Mouse (Mus musculus) heart, adult 2 months (tissue): ENCODE data around the gene Smbd1. TPM values are rescaled to one million over a fixed set of nuclear protein-coding genes. Genes with fewer than 3 reads are reported as not detected.

ENCODE experiments used
- DNase-seq, 2 experiments: peaks; one replicate each; pipeline ENCODE4 v3.0.0; 2021
- H3K27ac ChIP-seq: fragments of 200-600 bp; 2 replicates; pipeline ENCODE4 v1.8.1; 2022
- H3K27me3 ChIP-seq: fragments of 200-500 bp; 2 replicates; pipeline ENCODE4 v1.6.1; 2012; ENCODE audit warnings: mild to moderate bottlenecking, low read length, inconsistent platforms, mixed read lengths; ENCODE audit not compliant: control insufficient read depth, insufficient read depth
- H3K36me3 ChIP-seq: fragments of 200-500 bp; 2 replicates; pipeline ENCODE4 v1.6.1; 2012; ENCODE audit warnings: low read length, inconsistent platforms; ENCODE audit not compliant: control insufficient read depth, insufficient read depth
- H3K4me1 ChIP-seq: fragments of 200-500 bp; 2 replicates; pipeline ENCODE4 v1.6.1; 2011; ENCODE audit warnings: low read length; ENCODE audit not compliant: control insufficient read depth, insufficient read depth
- H3K4me3 ChIP-seq: fragments of 200-600 bp; 2 replicates; pipeline ENCODE4 v1.8.1; 2022
- H3K79me2 ChIP-seq: fragments of 200-500 bp; replicated peaks from 2 replicates; pipeline ENCODE4 v1.6.1; 2012; ENCODE audit warnings: mild to moderate bottlenecking, inconsistent platforms, low read length, moderate library complexity, mixed read lengths; ENCODE audit not compliant: control insufficient read depth, insufficient read depth
- H3K9ac ChIP-seq: fragments of 200-500 bp; 2 replicates; pipeline ENCODE4 v1.6.1; 2012; ENCODE audit warnings: low read depth, mild to moderate bottlenecking, control low read depth, inconsistent platforms, low read length, mixed read lengths
- CTCF ChIP-seq: fragments of 200-600 bp; IDR thresholded peaks from 2 replicates; pipeline ENCODE4 v1.8.1; 2022; ENCODE audit warnings: antibody characterized with exemption, mild to moderate bottlenecking, moderate library complexity
- EP300 ChIP-seq: fragments of 200-500 bp; IDR thresholded peaks from 2 replicates; pipeline ENCODE4 v1.6.1; 2011; ENCODE audit warnings: low read depth, low read length, control low read depth; ENCODE audit not compliant: insufficient read depth
- POLR2A ChIP-seq: fragments of 200-500 bp; IDR thresholded peaks from 2 replicates; pipeline ENCODE4 v1.6.1; 2011; ENCODE audit warnings: mild to moderate bottlenecking, low read depth, low read length, control low read depth; ENCODE audit not compliant: insufficient read depth
- WGBS: fragments of 180-500 bp; shearing (Covaris S2); methylation state at CpG from one replicate; pipeline ENCODE4 v1.1.7; 2018; 5-methylcytosine and 5-hydroxymethylcytosine counted together
- intact Hi-C: fragments of 180-260 bp; cut with DNase I; formaldehyde crosslinking; loops from one replicate; pipeline ENCODE4 v1.15.1; 2025
- long read RNA-seq: library from polyadenylated mRNA; stranded (forward); transcript quantifications from one replicate; pipeline ENCODE4 v2.0.0, GENCODE M21; 2021
- polyA plus RNA-seq: library from polyadenylated mRNA; depleted of rRNA; stranded (reverse); fragments of >200 nt; gene quantifications from 2 replicates; pipeline ENCODE4 v1.2.3, GENCODE M21; 2012; rRNA removed
- total RNA-seq, 2 experiments: library from RNA; stranded (reverse); gene quantifications; 2 replicates each; pipeline ENCODE4 v1.2.3; 2021

Smbd1 gene
- total RNA-seq (not detected), polyA plus RNA-seq (not detected in 2 replicates)
- long read RNA-seq = 0 reads

DNA sequence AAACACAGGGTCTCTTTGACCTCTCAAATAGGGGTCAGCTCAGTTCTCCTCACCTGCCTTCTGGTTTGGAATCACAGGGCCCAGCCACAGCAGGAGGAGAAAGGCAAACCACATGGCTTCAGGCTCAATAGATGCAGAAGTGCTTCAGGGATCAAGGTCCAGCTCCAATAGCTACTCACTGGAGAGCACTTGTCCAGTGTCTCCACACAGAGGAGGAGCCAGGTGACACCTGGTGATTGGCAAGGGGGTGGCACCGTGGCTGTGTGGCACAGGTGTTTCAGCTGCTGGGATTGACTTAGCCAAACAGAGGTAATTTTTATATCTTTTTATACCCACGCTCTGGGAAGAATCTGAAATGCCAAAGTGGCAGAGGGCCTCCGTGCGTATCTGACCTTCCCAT, at the start of gene Smbd1:
TSS of gene Smbd1 (minus strand) at position 157 of the 400 bp plus-strand sequence.
- TF ChIP-seq EP300 = no peak
- no peak for TF ChIP-seq POLR2A
- no peak for TF ChIP-seq CTCF
- no peak for DNase-seq
- Histone ChIP-seq H3K4me3 (no peak within 1 kb of the TSS), H3K27ac (peak within 1 kb of the TSS; percentile 21), H3K27me3 (no peaks in the 10 kb centered on the region), H3K36me3 (no peaks in the 10 kb centered on the region), H3K4me1 (peaks cover 5% of the 10 kb centered on the region), H3K79me2 (no peaks in the 10 kb centered on the region), H3K9ac (no peak within 1 kb of the TSS)
- intact Hi-C loops = loop anchor here (5.0 kb wide), 4 partner anchors 42 to 347 kb away; no protein-coding TSS in a partner anchor
- 91% methylated on average over 4 of the region's 4 CpGs for WGBS

DNA sequence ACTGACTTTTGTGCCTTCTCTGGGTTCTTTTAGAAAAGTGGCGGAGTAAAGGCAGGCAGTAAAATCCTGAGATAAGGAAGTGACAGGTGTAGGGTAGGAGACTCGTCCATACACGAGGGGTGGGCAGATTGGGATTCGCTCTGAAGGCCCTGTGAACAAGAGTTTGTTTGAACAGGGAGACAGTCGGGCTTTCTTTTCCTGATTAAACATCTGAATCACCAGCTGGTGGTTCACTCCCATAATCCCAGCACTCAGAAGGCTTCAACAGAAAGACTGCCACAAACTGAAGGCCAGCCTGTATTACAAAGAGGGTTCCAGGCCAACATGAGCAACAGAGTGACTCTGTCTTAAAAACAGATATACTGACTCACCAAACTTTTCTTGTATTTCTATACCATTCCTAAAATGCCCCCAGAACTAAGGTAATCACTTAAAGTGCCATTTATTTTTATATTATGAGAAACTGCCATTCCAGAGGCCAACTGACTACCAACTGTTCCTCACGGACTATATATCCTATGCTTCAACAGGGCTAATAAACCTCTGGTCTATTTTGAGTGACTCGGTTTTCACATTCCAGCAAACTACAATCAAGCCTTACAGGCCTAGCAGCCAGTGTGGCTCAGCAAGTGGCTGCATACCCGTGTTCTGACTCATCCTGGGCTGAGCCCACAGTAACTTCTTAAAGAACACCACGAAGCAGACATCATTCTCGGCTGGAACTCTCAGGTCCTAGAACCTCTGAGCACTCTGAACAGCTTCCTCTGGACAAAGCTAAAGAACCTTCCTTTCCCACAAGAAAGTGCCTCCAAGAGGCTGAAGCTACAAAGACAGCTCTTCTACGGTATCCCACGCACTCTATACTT, 48.7 kb upstream of the Smbd1 start:
- 0 out of 2 replicates have a peak overlapping the region, but pooled peaks have one; percentile 1 for H3K9ac ChIP-seq
- no peak for TF ChIP-seq CTCF
- TF ChIP-seq POLR2A = peak; percentile 47; the same call in 1 of the 2 replicates
- 0 out of 2 replicates have a peak, but pooled peaks have one; percentile 39 for TF ChIP-seq EP300
- H3K27ac ChIP-seq = peak overlapping the region; percentile 90
- H3K4me1 ChIP-seq = peaks cover 14% of the 10 kb centered on the region
- 0 out of 2 replicates have a peak overlapping the region, but pooled peaks have one; percentile 14 for H3K4me3 ChIP-seq
- 34% methylated on average over 12 of the region's 12 CpGs for WGBS
- H3K79me2 ChIP-seq = peaks cover 8% of the 10 kb centered on the region
- intact Hi-C loops = no loop called here
- peak; percentile 57 to 63 for DNase-seq
- no peaks in the 10 kb centered on the region for H3K27me3 ChIP-seq
- peaks cover 27% of the 10 kb centered on the region for H3K36me3 ChIP-seq

DNA sequence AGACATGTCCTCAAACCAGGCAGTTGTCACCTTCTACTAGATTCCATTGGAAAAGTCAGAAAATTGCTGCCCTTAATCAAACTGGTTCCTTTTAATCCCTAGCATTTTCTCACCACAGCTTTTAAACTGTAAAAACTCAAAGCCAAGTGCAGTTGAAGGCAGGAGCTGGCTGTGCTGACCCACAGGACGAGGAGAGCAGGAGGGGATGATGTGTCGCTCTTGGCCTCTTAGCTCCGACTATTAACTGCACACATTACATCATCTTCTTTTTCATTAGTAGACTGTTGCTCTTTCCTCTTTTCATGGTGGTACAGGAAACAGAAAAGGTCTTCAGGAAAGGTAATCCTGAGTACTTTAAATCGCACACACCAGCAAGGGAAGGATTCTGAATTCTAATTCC, 48.1 kb upstream of the Smbd1 start:
- intact Hi-C loops = no loop called here
- H3K9ac ChIP-seq = no peak overlapping the region
- no peak overlapping the region for H3K4me3 ChIP-seq
- H3K79me2 ChIP-seq = peaks cover 8% of the 10 kb centered on the region
- WGBS = 24% methylated on average over 4 of the region's 4 CpGs
- DNase-seq = peak in 1 of 2 experiments; percentile 21
- H3K36me3 ChIP-seq = peaks cover 31% of the 10 kb centered on the region
- H3K27ac ChIP-seq = peak overlapping the region; percentile 90
- no peak for TF ChIP-seq EP300
- H3K27me3 ChIP-seq = no peaks in the 10 kb centered on the region
- peaks cover 14% of the 10 kb centered on the region for H3K4me1 ChIP-seq

DNA sequence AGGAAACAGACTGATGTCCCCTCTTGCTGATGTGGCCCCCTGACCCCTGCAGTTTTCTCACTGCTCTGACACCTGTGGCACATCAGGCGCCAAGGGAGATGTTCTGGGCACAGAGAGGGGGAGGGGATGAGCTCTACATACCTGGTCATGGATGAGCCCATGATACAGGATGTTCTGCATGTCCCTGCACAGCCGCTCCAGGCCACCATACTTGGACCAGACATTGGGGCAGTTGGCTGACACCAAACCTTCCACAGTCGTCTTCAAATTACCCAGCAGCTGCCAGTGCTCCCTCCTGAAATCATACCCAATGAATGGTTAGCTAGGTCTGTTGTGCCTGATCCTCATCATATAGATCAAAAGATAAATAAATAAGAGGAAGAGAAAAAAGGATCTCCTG, 46.5 kb upstream of the Smbd1 start:
- TF ChIP-seq EP300 = no peak
- TF ChIP-seq CTCF = no peak
- TF ChIP-seq POLR2A = no peak
- Histone ChIP-seq H3K79me2 (peaks cover 8% of the 10 kb centered on the region), H3K27me3 (no peaks in the 10 kb centered on the region), H3K27ac (no peak overlapping the region; the same call in 1 of the 2 replicates), H3K9ac (no peak overlapping the region), H3K36me3 (peaks cover 29% of the 10 kb centered on the region), H3K4me3 (no peak overlapping the region), H3K4me1 (peaks cover 18% of the 10 kb centered on the region)
- intact Hi-C loops = no loop called here
- 86% methylated on average over 3 of the region's 3 CpGs for WGBS
- no peak for DNase-seq

DNA sequence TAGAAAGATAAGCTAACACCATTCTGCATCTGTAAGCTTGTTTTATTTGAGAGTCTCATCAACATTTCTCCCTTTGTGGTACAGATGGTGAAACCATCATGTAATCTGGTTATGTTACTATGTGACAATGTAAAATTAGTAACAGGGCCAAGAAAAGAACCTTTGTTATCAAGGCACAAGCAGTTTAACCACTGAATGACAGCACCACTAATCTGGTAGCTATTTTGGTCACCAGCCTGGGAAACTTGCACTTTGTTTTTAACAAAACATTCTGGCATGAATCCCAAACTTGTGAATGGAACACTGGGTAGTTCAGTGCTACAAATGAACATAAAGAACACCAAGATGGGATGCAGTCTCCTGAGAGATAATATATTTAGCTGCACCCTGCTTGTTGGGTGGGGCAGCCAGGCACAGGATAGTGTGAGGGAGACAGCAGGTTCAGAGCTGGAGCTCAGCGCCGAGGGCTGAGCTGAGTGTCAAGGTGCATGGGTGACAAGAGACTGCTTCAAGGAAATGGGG, 43.8 kb upstream of the Smbd1 start:
- Histone ChIP-seq H3K27ac (peak overlapping the region; percentile 90), H3K4me3 (peak overlapping the region; percentile 15; the same call in 1 of the 2 replicates), H3K9ac (peak overlapping the region; percentile 3), H3K36me3 (peaks cover 24% of the 10 kb centered on the region), H3K79me2 (peaks cover 3% of the 10 kb centered on the region), H3K27me3 (no peaks in the 10 kb centered on the region), H3K4me1 (peaks cover 14% of the 10 kb centered on the region)
- intact Hi-C loops = loop anchor here (5.0 kb wide), 1 partner anchor 42 kb away; the partner anchor contains the start of gene Smbd1
- peak in 1 of 2 experiments; percentile 33 for DNase-seq
- 0 out of 2 replicates have a peak, but pooled peaks have one; percentile 9 for TF ChIP-seq POLR2A
- TF ChIP-seq CTCF = no peak
- 9% methylated on average over 2 of the region's 2 CpGs for WGBS
